Mouse (Mus musculus): Measurements from ENCODE around the gene Cfd.

DNA sequence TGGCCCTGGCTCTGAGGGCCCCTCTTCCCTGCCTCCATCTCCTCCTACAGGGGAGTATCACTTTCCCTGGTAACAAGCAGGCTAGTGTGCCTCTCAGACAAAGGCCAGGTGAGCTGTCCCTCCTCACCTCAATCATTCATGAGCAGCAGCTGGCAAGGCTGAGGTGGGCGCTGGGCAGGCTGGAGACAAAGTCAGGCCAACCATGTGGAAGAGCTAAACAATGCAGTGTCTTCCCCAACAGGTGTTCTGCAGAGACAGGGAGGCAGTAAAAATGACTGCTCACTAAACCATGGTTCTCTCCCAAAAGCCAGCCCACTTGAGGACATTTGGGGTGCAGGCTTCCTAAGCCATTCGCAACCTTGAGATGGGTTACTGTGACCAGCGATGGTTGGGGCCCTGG, 39.0 kb upstream of the Cfd start:
- TF ChIP-seq EP300 (IDR thresholded peaks at IDR 0.05; ENCODE audit: low read depth) = no peak
- no peak for TF ChIP-seq CTCF (IDR thresholded peaks at IDR 0.05; ENCODE audit: low read depth)

Measured in heart, postnatal 0 days (tissue).